In the genomic region with DNA sequence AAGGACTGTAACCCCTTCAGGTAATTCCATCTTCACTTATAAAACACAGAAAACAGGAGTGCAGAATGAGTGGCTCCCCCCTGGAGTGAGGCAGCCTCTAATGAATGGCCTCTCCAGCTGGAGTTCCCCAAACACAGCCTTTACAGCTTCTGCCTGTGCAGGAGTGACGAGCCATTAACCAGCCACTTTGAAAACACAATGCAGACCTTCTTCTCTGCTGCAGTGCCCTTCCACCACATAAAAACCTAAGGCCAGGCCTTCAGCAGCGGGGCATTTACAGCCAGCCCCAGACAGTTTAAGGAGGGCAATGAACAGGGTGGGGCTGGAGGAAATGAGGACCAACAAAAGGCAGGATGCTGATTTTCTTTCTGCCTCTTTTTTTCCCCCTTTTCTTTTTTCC, we compare ENCODE assay signal across 13 mouse cellular contexts.
DNase-seq lines count a peak whose midpoint lies in the region; ATAC-seq and TF ChIP-seq lines count a peak whose summit lies in the region.
"Had no signal": no experiment of that assay in that cellular context is flagged by ENCODE, and none has a peak within 500 bp of the region (broad histone marks: within the 10 kb centered on the region; RNA-seq: fewer than 3 reads in every experiment).

No protein-coding gene starts in this region.

- H3K27ac ChIP-seq in midbrain, embryonic 12.5 days (replicated peaks) = peak overlapping the region; percentile 55; the same call in 1 of the 2 replicates
- no peak overlapping the region for H3K27ac ChIP-seq in midbrain, postnatal 0 days (ENCODE audit: low read depth, low read length)
- H3K27ac ChIP-seq in forebrain, embryonic 16.5 days (ENCODE audit: low read length) = no peak overlapping the region
- H3K27ac ChIP-seq in heart, embryonic 10.5 days = no peak overlapping the region
- H3K27ac ChIP-seq: liver, embryonic 13.5 days had no signal

- no peak overlapping the region for H3K4me2 ChIP-seq in midbrain, embryonic 12.5 days (replicated peaks)
- no peak overlapping the region for H3K4me2 ChIP-seq in midbrain, postnatal 0 days (ENCODE audit: low read depth, low read length, poor library complexity, severe bottlenecking)
- H3K4me2 ChIP-seq in forebrain, embryonic 16.5 days (ENCODE audit: low read length) = no peak overlapping the region
- H3K4me2 ChIP-seq: liver, embryonic 13.5 days had no signal

- H3K9me3 ChIP-seq in midbrain, embryonic 12.5 days = no peaks in the 10 kb centered on the region
- no peaks in the 10 kb centered on the region for H3K9me3 ChIP-seq in midbrain, postnatal 0 days (ENCODE audit: low read length)
- no peaks in the 10 kb centered on the region for H3K9me3 ChIP-seq in forebrain, embryonic 16.5 days (ENCODE audit: control insufficient read depth, low read length)
- H3K9me3 ChIP-seq in heart, embryonic 10.5 days = no peaks in the 10 kb centered on the region
- H3K9me3 ChIP-seq: liver, embryonic 13.5 days had no signal

- H3K4me1 ChIP-seq in midbrain, embryonic 12.5 days = peaks cover 13% of the 10 kb centered on the region
- no peaks in the 10 kb centered on the region; the same call in 1 of the 2 replicates for H3K4me1 ChIP-seq in midbrain, postnatal 0 days (ENCODE audit: insufficient read depth, low read length)
- peaks cover 15% of the 10 kb centered on the region for H3K4me1 ChIP-seq in forebrain, embryonic 16.5 days (replicated peaks; ENCODE audit: control insufficient read depth, insufficient read depth, low read length)
- H3K4me1 ChIP-seq in heart, embryonic 10.5 days = peaks cover 16% of the 10 kb centered on the region

- no peaks in the 10 kb centered on the region for H3K27me3 ChIP-seq in midbrain, embryonic 12.5 days
- H3K27me3 ChIP-seq in midbrain, postnatal 0 days (ENCODE audit: insufficient read depth, low read length) = no peaks in the 10 kb centered on the region
- no peaks in the 10 kb centered on the region for H3K27me3 ChIP-seq in forebrain, embryonic 16.5 days (replicated peaks; ENCODE audit: control insufficient read depth, insufficient read depth, low read length)
- H3K27me3 ChIP-seq in heart, embryonic 10.5 days (ENCODE audit: insufficient read depth, poor library complexity, severe bottlenecking) = no peaks in the 10 kb centered on the region
- H3K27me3 ChIP-seq: CH12.LX; liver, embryonic 13.5 days had no signal

- no peak for DNase-seq in midbrain, postnatal 0 days (ENCODE audit: low spot score)
- peak; percentile 70 for DNase-seq in mesoderm, embryonic 11.5 days (ENCODE audit: low read depth, low spot score)
- no peak for DNase-seq in liver
- no peak for DNase-seq in thymus, postnatal 36 days
- no peak for DNase-seq in heart, embryonic 10.5 days (ENCODE audit: low spot score)
- DNase-seq in cerebellum, adult 18-20 months = no peak
- DNase-seq: adrenal gland, adult 2 months; cerebellum, adult 8-10 months; heart, postnatal 10 days; liver, embryonic 13.5 days had no signal

- TF ChIP-seq CTCF in midbrain, postnatal 0 days (IDR thresholded peaks at IDR 0.05) = no peak

- no peak overlapping the region for H3K9ac ChIP-seq in midbrain, embryonic 12.5 days (replicated peaks)
- H3K9ac ChIP-seq in midbrain, postnatal 0 days (replicated peaks; ENCODE audit: low read length, poor library complexity, severe bottlenecking) = no peak overlapping the region
- H3K9ac ChIP-seq in forebrain, embryonic 16.5 days (replicated peaks; ENCODE audit: low read depth, low read length) = no peak overlapping the region
- H3K9ac ChIP-seq: liver, embryonic 13.5 days had no signal

- 0 out of 2 replicates have a peak, but pooled peaks have one; percentile 47 for ATAC-seq in midbrain, embryonic 12.5 days (ENCODE audit: low FRiP score, low read depth)
- no peak for ATAC-seq in midbrain, postnatal 0 days (ENCODE audit: low FRiP score)
- ATAC-seq in forebrain, embryonic 16.5 days = peak; percentile 45

- 22% methylated on average over 2 of the region's 2 CpGs for WGBS in midbrain, embryonic 12.5 days
- 53% methylated on average over 2 of the region's 2 CpGs for WGBS in midbrain, postnatal 0 days
- 7% methylated on average over 2 of the region's 2 CpGs for WGBS in forebrain, embryonic 16.5 days
- WGBS in heart, embryonic 10.5 days = 43% methylated on average over 2 of the region's 2 CpGs

- no peaks in the 10 kb centered on the region; the same call in 1 of the 2 replicates for H3K36me3 ChIP-seq in midbrain, embryonic 12.5 days
- no peaks in the 10 kb centered on the region for H3K36me3 ChIP-seq in midbrain, postnatal 0 days (ENCODE audit: insufficient read depth, low read length)
- no peaks in the 10 kb centered on the region for H3K36me3 ChIP-seq in forebrain, embryonic 16.5 days (ENCODE audit: control insufficient read depth, insufficient read depth)
- no peaks in the 10 kb centered on the region for H3K36me3 ChIP-seq in heart, embryonic 10.5 days
- H3K36me3 ChIP-seq: liver, embryonic 13.5 days had no signal

- H3K4me3 ChIP-seq in midbrain, embryonic 12.5 days = no peak overlapping the region
- H3K4me3 ChIP-seq in midbrain, postnatal 0 days (ENCODE audit: low read depth, low read length) = no peak overlapping the region
- no peak overlapping the region for H3K4me3 ChIP-seq in forebrain, embryonic 16.5 days (replicated peaks; ENCODE audit: low read length)
- no peak overlapping the region for H3K4me3 ChIP-seq in heart, embryonic 10.5 days
- H3K4me3 ChIP-seq: liver, embryonic 13.5 days had no signal
